Mouse (Mus musculus) heart, embryonic 16.5 days (tissue): Measurements from ENCODE around the gene Higd1b. TPM values are rescaled to one million over a fixed set of nuclear protein-coding genes. Genes with fewer than 3 reads are reported as not detected.
A peak's percentile ranks its signal among the peaks of the same experiment; 100 is the strongest.

ENCODE experiments used
- ATAC-seq: fragments of 200-750 bp; cut with Nextera tagmentation; replicated peaks from 2 replicates; pipeline ENCODE4 v1.8.0; 2017; ENCODE audit warnings: moderate number of reproducible peaks; ENCODE audit not compliant: insufficient read depth, low FRiP score; ENCODE audit errors: extremely low read depth
- H3K27ac ChIP-seq: fragments of 300-500 bp; sonication (generic); 2 replicates; pipeline ENCODE4 v1.5.1; 2014; ENCODE audit warnings: mild to moderate bottlenecking, low read length, control low read depth, moderate library complexity
- H3K27me3 ChIP-seq: fragments of 300-500 bp; sonication (generic); 2 replicates; pipeline ENCODE4 v1.6.1; 2014; ENCODE audit warnings: low read length, mixed read lengths; ENCODE audit not compliant: control insufficient read depth, insufficient read depth
- H3K36me3 ChIP-seq: fragments of 300-500 bp; sonication (generic); 2 replicates; pipeline ENCODE4 v1.6.1; 2014; ENCODE audit not compliant: control insufficient read depth, insufficient read depth
- H3K4me1 ChIP-seq: fragments of 300-500 bp; sonication (generic); 2 replicates; pipeline ENCODE4 v1.6.1; 2014; ENCODE audit warnings: low read length, mixed read lengths; ENCODE audit not compliant: control insufficient read depth, insufficient read depth
- H3K4me2 ChIP-seq: fragments of 300-500 bp; sonication (generic); 2 replicates; pipeline ENCODE4 v1.6.1; 2014; ENCODE audit warnings: low read depth, mild to moderate bottlenecking, control low read depth, low read length
- H3K4me3 ChIP-seq: fragments of 300-500 bp; sonication (generic); 2 replicates; pipeline ENCODE4 v1.5.1; 2014; ENCODE audit warnings: mild to moderate bottlenecking, control low read depth, low read length
- H3K9ac ChIP-seq: fragments of 300-500 bp; sonication (generic); 2 replicates; pipeline ENCODE4 v1.6.1; 2014; ENCODE audit warnings: low read length, control low read depth
- H3K9me3 ChIP-seq: fragments of 300-500 bp; sonication (generic); replicated peaks from 2 replicates; pipeline ENCODE4 v1.6.1; 2016; ENCODE audit warnings: low read length; ENCODE audit not compliant: control insufficient read depth
- WGBS: fragments of 180-500 bp; shearing (Covaris S2); extraction: QIAGEN DNeasy Blood & Tissue Kit; methylation state at CpG from one replicate; pipeline ENCODE4 v1.1.7; 2014; 5-methylcytosine and 5-hydroxymethylcytosine counted together
- polyA plus RNA-seq: library from polyadenylated mRNA; unstranded; fragments of >200 nt; fragmentation: Nextera tagmentation; extraction: Ambion mirVana; gene quantifications from 2 replicates; pipeline ENCODE4 v1.2.1, GENCODE M21; 2015

The Higd1b gene
- polyA plus RNA-seq, 1 experiment from 2014 or later: 6.4 TPM

- H3K36me3 ChIP-seq: peaks cover 3% of the 10 kb centered on the region; the same call in 1 of the 2 replicates
- no peak overlapping the region for H3K4me3 ChIP-seq
- 63% methylated on average over 18 of the region's 18 CpGs for WGBS
- H3K27me3 ChIP-seq: no peaks in the 10 kb centered on the region
- H3K9ac ChIP-seq: no peak overlapping the region
- H3K4me2 ChIP-seq: no peak overlapping the region
- no peak for ATAC-seq
- no peaks in the 10 kb centered on the region for H3K9me3 ChIP-seq
- H3K4me1 ChIP-seq: peaks cover 9% of the 10 kb centered on the region; the same call in 1 of the 2 replicates
- H3K27ac ChIP-seq: no peak overlapping the region
Measured at GRCm38 (mm10) chr11:102832700-102833297, 2.9 kb upstream of the Higd1b start.

DNA sequence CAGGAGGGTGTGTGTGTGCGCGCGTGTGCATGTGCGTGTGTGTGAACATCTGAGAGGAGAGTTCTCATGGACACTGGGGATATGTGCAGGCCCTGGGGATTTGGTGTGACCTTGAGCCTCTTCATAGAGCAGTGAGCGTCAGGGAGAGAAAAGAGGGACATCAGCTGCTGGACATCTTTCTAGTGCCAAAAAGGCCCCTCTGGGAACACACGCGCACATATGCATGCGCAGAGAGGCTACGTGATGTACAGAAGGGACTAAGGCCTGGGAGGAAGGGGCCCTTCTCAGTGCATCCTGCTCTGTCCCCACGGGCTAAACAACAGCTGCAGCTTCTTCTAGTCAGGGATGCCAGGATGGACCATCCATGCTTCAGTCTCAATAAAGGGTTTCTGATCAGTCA is 1.4 kb upstream of the Higd1b start:
- no peaks in the 10 kb centered on the region for H3K9me3 ChIP-seq
- no peak overlapping the region for H3K4me2 ChIP-seq
- no peak overlapping the region for H3K27ac ChIP-seq
- no peak overlapping the region for H3K4me3 ChIP-seq
- WGBS: 86% methylated on average over 10 of the region's 10 CpGs
- no peaks in the 10 kb centered on the region for H3K27me3 ChIP-seq
- peaks cover 10% of the 10 kb centered on the region; the same call in 1 of the 2 replicates for H3K36me3 ChIP-seq
- no peak for ATAC-seq
- peaks cover 9% of the 10 kb centered on the region; the same call in 1 of the 2 replicates for H3K4me1 ChIP-seq
- H3K9ac ChIP-seq: no peak overlapping the region

- Histone ChIP-seq H3K4me2 (no peak overlapping the region), H3K27ac (no peak overlapping the region; the same call in 1 of the 2 replicates), H3K4me1 (peaks cover 6% of the 10 kb centered on the region; the same call in 1 of the 2 replicates), H3K36me3 (peaks cover 21% of the 10 kb centered on the region), H3K9ac (no peak overlapping the region), H3K9me3 (no peaks in the 10 kb centered on the region), H3K27me3 (no peaks in the 10 kb centered on the region), H3K4me3 (no peak overlapping the region)
- no peak for ATAC-seq
- 72% methylated on average over 9 of the region's 9 CpGs for WGBS
Measured at GRCm38 (mm10) chr11:102836146-102836545, 497 bp downstream of the Higd1b start.

DNA sequence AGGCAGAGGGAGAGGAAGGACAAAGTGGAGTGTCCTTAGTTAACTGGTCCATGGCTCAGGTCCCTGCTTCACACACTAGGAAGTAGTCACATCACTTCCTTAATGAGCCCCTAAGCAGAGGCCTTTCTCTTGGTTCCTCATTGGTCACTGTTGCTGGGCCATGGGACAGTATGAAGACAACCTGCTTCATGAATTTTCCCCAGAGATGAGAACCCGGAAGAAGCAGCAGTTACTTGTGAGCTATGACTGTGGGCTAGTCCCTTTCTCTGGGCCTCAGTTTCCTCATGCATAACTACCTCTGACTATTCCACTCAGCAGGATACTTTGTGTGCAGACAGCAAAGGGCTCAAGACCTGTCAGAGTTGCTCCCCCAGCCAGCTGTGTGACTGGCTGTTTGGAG is 1.7 kb downstream of the Higd1b start:
- no peaks in the 10 kb centered on the region for H3K27me3 ChIP-seq
- H3K4me2 ChIP-seq: no peak overlapping the region
- 95% methylated on average over 1 of the region's 1 CpGs for WGBS
- H3K36me3 ChIP-seq: peaks cover 26% of the 10 kb centered on the region
- H3K9me3 ChIP-seq: no peaks in the 10 kb centered on the region
- H3K4me1 ChIP-seq: no peaks in the 10 kb centered on the region
- H3K27ac ChIP-seq: peak overlapping the region; percentile 11; the same call in 1 of the 2 replicates
- H3K9ac ChIP-seq: no peak overlapping the region
- no peak for ATAC-seq
- no peak overlapping the region for H3K4me3 ChIP-seq

GRCm38 (mm10) chr11:102838126-102838525 is 2.5 kb downstream of the Higd1b start:
- no peaks in the 10 kb centered on the region for H3K9me3 ChIP-seq
- peaks cover 33% of the 10 kb centered on the region for H3K36me3 ChIP-seq
- H3K9ac ChIP-seq: no peak overlapping the region
- WGBS: 74% methylated on average over 2 of the region's 2 CpGs
- H3K27me3 ChIP-seq: no peaks in the 10 kb centered on the region
- no peak overlapping the region for H3K4me2 ChIP-seq
- H3K4me1 ChIP-seq: no peaks in the 10 kb centered on the region
- H3K27ac ChIP-seq: no peak overlapping the region
- no peak for ATAC-seq
- H3K4me3 ChIP-seq: no peak overlapping the region

DNA sequence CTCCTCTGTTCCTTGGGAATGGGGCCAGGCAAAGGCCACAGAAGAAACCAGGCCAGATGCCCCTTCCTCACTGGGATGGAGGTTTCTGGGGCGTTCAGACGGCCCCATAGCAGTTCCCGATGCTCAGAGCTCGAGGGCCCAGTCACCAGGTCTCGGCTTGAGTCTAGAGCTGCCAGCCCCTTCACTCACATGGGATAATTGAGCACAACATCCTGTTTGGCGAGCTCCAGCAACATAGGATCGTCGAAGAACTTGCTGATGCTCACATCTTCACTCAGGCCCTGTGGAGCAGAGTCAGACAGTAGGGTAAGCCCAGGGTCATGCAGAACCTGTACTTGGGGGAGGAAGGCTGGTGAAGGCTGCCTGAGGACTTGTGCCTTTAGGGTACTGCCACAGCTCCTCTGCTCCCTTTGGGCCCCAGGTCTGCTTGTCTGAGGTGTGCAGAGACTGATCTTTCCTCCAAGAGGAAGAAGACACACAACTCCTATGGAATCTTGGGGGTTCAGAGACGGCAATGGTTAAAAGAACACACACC is 3.0 kb downstream of the Higd1b start:
- peaks cover 39% of the 10 kb centered on the region for H3K36me3 ChIP-seq
- H3K27me3 ChIP-seq: no peaks in the 10 kb centered on the region
- no peak overlapping the region for H3K9ac ChIP-seq
- no peak overlapping the region for H3K4me3 ChIP-seq
- no peaks in the 10 kb centered on the region for H3K4me1 ChIP-seq
- no peak overlapping the region; the same call in 1 of the 2 replicates for H3K27ac ChIP-seq
- no peak overlapping the region for H3K4me2 ChIP-seq
- no peaks in the 10 kb centered on the region for H3K9me3 ChIP-seq
- 79% methylated on average over 9 of the region's 9 CpGs for WGBS
- ATAC-seq: no peak

DNA sequence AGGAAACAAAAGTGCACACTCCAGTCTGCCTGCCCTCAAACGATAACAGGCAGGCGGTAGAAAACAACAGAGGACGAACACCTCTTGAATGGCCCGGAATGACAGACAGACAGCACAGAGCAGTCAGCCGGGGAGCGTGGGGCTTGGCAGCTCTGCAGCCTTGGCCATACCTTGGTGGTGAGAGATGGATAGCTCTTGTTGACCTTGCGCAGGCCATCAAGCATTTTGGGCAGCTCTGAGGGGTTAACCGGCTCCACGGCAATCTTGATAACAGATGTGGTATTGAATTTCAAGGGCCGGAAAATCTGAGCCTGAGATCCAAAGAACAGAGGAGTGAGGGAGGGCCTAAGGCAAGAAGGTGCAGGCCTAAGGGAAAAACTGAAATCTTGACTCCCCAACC is 10.3 kb downstream of the Higd1b start:
- no peaks in the 10 kb centered on the region for H3K4me1 ChIP-seq
- H3K27ac ChIP-seq: no peak overlapping the region
- peaks cover 82% of the 10 kb centered on the region for H3K36me3 ChIP-seq
- no peak for ATAC-seq
- no peak overlapping the region for H3K4me3 ChIP-seq
- no peaks in the 10 kb centered on the region for H3K9me3 ChIP-seq
- H3K4me2 ChIP-seq: no peak overlapping the region
- WGBS: 65% methylated on average over 10 of the region's 10 CpGs
- H3K9ac ChIP-seq: no peak overlapping the region
- H3K27me3 ChIP-seq: no peaks in the 10 kb centered on the region

DNA sequence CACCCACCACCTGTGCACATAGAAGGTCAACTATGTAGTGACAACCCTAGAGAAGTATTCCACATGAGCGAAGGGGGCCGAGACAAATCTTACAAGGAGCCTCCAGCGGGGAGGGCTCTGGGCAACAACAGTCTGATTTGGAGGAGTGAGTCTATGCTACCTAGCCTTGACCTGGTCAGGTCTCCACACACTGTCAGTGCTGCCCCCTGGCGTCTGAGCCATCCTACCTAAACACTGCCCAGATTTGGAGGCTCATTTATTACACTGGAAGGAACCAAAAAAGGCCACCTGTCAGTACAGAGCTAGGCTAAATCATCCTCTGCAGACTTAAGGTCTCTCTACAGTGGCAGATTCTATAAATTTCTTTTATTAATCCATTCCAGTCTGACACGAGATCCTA is 16.2 kb downstream of the Higd1b start:
- Histone ChIP-seq H3K27ac (no peak overlapping the region), H3K4me2 (no peak overlapping the region), H3K4me1 (no peaks in the 10 kb centered on the region), H3K9ac (no peak overlapping the region), H3K27me3 (no peaks in the 10 kb centered on the region), H3K4me3 (no peak overlapping the region), H3K9me3 (no peaks in the 10 kb centered on the region; the same call in 1 of the 2 replicates), H3K36me3 (peaks cover 62% of the 10 kb centered on the region)
- ATAC-seq: peak; percentile 49; the same call in 1 of the 2 replicates
- WGBS: 68% methylated on average over 5 of the region's 5 CpGs

GRCm38 (mm10) chr11:102853760-102854159 is 18.1 kb downstream of the Higd1b start:
- H3K27ac ChIP-seq: no peak overlapping the region
- H3K9ac ChIP-seq: no peak overlapping the region
- no peaks in the 10 kb centered on the region for H3K4me1 ChIP-seq
- peaks cover 52% of the 10 kb centered on the region for H3K36me3 ChIP-seq
- no peak overlapping the region for H3K4me2 ChIP-seq
- no peak overlapping the region for H3K4me3 ChIP-seq
- H3K9me3 ChIP-seq: no peaks in the 10 kb centered on the region; the same call in 1 of the 2 replicates
- H3K27me3 ChIP-seq: no peaks in the 10 kb centered on the region
- no peak for ATAC-seq
